Mouse (Mus musculus) layer of hippocampus, adult 18-20 months (tissue): ENCODE data around the gene Csad. TPM values are rescaled to one million over a fixed set of nuclear protein-coding genes. Genes with fewer than 3 reads are reported as not detected.

Experiments used
- DNase-seq, 2 experiments: peaks; one replicate each; pipeline ENCODE4 v3.0.0; 2022; ENCODE audit warnings: low spot score in 2 of 2
- total RNA-seq, 2 experiments: library from RNA; stranded (reverse); gene quantifications; 2 replicates each; pipeline ENCODE4 v1.2.3; 2021

Csad gene
- total RNA-seq, 2 experiments from 2014 or later, result 33.3 to 37.4 TPM

- DNase-seq, result no peak
Observed at GRCm38 (mm10) chr15:102134709-102135108, 69.8 kb downstream of the Csad start.

- DNase-seq, result no peak
Observed at GRCm38 (mm10) chr15:102133314-102133713, 71.2 kb downstream of the Csad start.

Other genes starting within 250 kb of the Csad start
- not detected for gene Krt8, start 200.2 kb downstream of the Csad start, total RNA-seq
- under 1 TPM; 0.23 to 0.64 TPM for gene Krt18, start 176.5 kb downstream of the Csad start, total RNA-seq
- gene Eif4b, start 131.0 kb downstream of the Csad start, total RNA-seq, result 100 to 1,000 TPM; 197 to 203 TPM
- 10 to 100 TPM; 13.8 to 18.2 TPM for gene Tns2, start 104.3 kb downstream of the Csad start, total RNA-seq
- gene Spryd3, start 68.5 kb downstream of the Csad start, total RNA-seq, result 100 to 1,000 TPM; 156 to 165 TPM
- 10 to 100 TPM; 11.7 to 12.9 TPM for gene Igfbp6, start 60.4 kb downstream of the Csad start, total RNA-seq
- gene Soat2, start 54.2 kb downstream of the Csad start, total RNA-seq, result under 1 TPM in 1 of 2 experiments, not detected in 1; 0.15 TPM
- 10 to 100 TPM; 66.1 to 71.8 TPM for gene Zfp740, start 1.5 kb downstream of the Csad start, total RNA-seq
- 1 to 10 TPM in 1 of 2 experiments, under 1 TPM in 1; 0.76 to 1.9 TPM for gene Itgb7, start 27.2 kb upstream of the Csad start, total RNA-seq
- gene Rarg, start 52.8 kb upstream of the Csad start, total RNA-seq, result 10 to 100 TPM; 11.3 to 13.7 TPM
- gene Gm9918, start 65.8 kb upstream of the Csad start, total RNA-seq, result not detected
- gene Mfsd5, start 74.7 kb upstream of the Csad start, total RNA-seq, result 10 to 100 TPM; 34.6 to 38.9 TPM
- 1 to 10 TPM in 1 of 2 experiments, under 1 TPM in 1; 0.64 to 1.4 TPM for gene Espl1, start 91.5 kb upstream of the Csad start, total RNA-seq
- gene Pfdn5, start 121.4 kb upstream of the Csad start, total RNA-seq, result 100 to 1,000 TPM; 469 to 474 TPM
- 10 to 100 TPM; 69.4 to 72.5 TPM for gene Myg1, start 127.0 kb upstream of the Csad start, total RNA-seq
- 10 to 100 TPM; 19.2 to 23.6 TPM for gene Aaas, start 146.0 kb upstream of the Csad start, total RNA-seq
- gene Sp7, start 162.5 kb upstream of the Csad start, total RNA-seq, result under 1 TPM; 0.41 to 0.45 TPM
- gene Sp1, start 201.4 kb upstream of the Csad start, total RNA-seq, result 10 to 100 TPM; 25.7 to 26.3 TPM
- gene Amhr2, start 240.6 kb upstream of the Csad start, total RNA-seq, result 1 to 10 TPM; 1.0 to 1.8 TPM